Mouse (Mus musculus) macrophage (primary cell): ENCODE data around the gene Glipr2. TPM values are rescaled to one million over a fixed set of nuclear protein-coding genes. Genes with fewer than 3 reads are reported as not detected.

Experiments used
- H3K27ac ChIP-seq: fragments of 350-480 bp; formaldehyde crosslinking; 2 replicates; pipeline ENCODE4 v1.9.0; 2021
- H3K36me3 ChIP-seq: fragments of 350-480 bp; formaldehyde crosslinking; 2 replicates; pipeline ENCODE4 v1.9.0; 2021; ENCODE audit errors: inconsistent target
- H3K4me3 ChIP-seq: fragments of 350-480 bp; formaldehyde crosslinking; 2 replicates; pipeline ENCODE4 v1.9.0; 2021; ENCODE audit errors: inconsistent target
- H3K79me2 ChIP-seq: fragments of 350-480 bp; formaldehyde crosslinking; 2 replicates; pipeline ENCODE4 v1.9.0; 2021; ENCODE audit errors: inconsistent target
- WGBS: methylation state at CpG from one replicate; pipeline ENCODE4 v1.1.7; 2026; ENCODE audit warnings: inconsistent platforms; ENCODE audit not compliant: missing documents; 5-methylcytosine and 5-hydroxymethylcytosine counted together
- polyA plus RNA-seq: library from polyadenylated mRNA; stranded (reverse); fragments of 250-400 nt; gene quantifications from 3 replicates; pipeline ENCODE4 v1.2.4, GENCODE M21; 2018; ENCODE audit warnings: inconsistent platforms

The Glipr2 gene
- polyA plus RNA-seq, 1 experiment from 2014 or later = 1.7 TPM

GRCm38 (mm10) chr4:44004623-44005409 lies 47.6 kb downstream of the Glipr2 start:
- Histone ChIP-seq H3K4me3 (no peak overlapping the region), H3K27ac (no peak overlapping the region), H3K36me3 (no peaks in the 10 kb centered on the region), H3K79me2 (no peaks in the 10 kb centered on the region)
- WGBS = 91% methylated on average over 3 of the region's 3 CpGs

GRCm38 (mm10) chr4:44010176-44010575 lies 53.0 kb downstream of the Glipr2 start:
- Histone ChIP-seq H3K27ac (no peak overlapping the region), H3K4me3 (no peak overlapping the region), H3K79me2 (peaks cover 38% of the 10 kb centered on the region), H3K36me3 (no peaks in the 10 kb centered on the region)
- 100% methylated on average over 1 of the region's 1 CpGs for WGBS

GRCm38 (mm10) chr4:44010893-44011292 lies 53.7 kb downstream of the Glipr2 start:
- no peaks in the 10 kb centered on the region for H3K36me3 ChIP-seq
- WGBS = 83% methylated on average over 2 of the region's 2 CpGs
- H3K4me3 ChIP-seq = no peak overlapping the region
- H3K79me2 ChIP-seq = peaks cover 45% of the 10 kb centered on the region
- H3K27ac ChIP-seq = no peak overlapping the region

GRCm38 (mm10) chr4:44011799-44012198 lies 54.6 kb downstream of the Glipr2 start:
- Histone ChIP-seq H3K4me3 (peak overlapping the region; percentile 94), H3K79me2 (peaks cover 54% of the 10 kb centered on the region), H3K27ac (peak overlapping the region; percentile 90), H3K36me3 (no peaks in the 10 kb centered on the region)
- 83% methylated on average over 3 of the region's 3 CpGs for WGBS

GRCm38 (mm10) chr4:44012376-44013367 lies 55.5 kb downstream of the Glipr2 start:
- Histone ChIP-seq H3K79me2 (peaks cover 63% of the 10 kb centered on the region), H3K36me3 (0 out of 2 replicates have a peak, but pooled peaks cover 3% of the 10 kb centered on the region), H3K27ac (peak overlapping the region; percentile 90), H3K4me3 (peak overlapping the region; percentile 94)
- WGBS = under 1% methylated on average over 77 of the region's 77 CpGs

GRCm38 (mm10) chr4:44013391-44014070 lies 56.3 kb downstream of the Glipr2 start:
- 19% methylated on average over 11 of the region's 11 CpGs for WGBS
- H3K36me3 ChIP-seq = peaks cover 10% of the 10 kb centered on the region; the same call in 1 of the 2 replicates

GRCm38 (mm10) chr4:44016071-44016470 lies 58.9 kb downstream of the Glipr2 start:
- peak overlapping the region; percentile 90 for H3K27ac ChIP-seq
- peak overlapping the region; percentile 94 for H3K4me3 ChIP-seq
- H3K36me3 ChIP-seq = peaks cover 35% of the 10 kb centered on the region
- H3K79me2 ChIP-seq = peaks cover 94% of the 10 kb centered on the region
- 5% methylated on average over 4 of the region's 4 CpGs for WGBS

More at GRCm38 (mm10) chr4:44013391-44014070, 56.3 kb downstream of the Glipr2 start:
- Histone ChIP-seq H3K4me3 (peak overlapping the region; percentile 94), H3K27ac (peak overlapping the region; percentile 90), H3K79me2 (peaks cover 72% of the 10 kb centered on the region)

- WGBS = 96% methylated on average over 12 of the region's 12 CpGs
Measured at GRCm38 (mm10) chr4:44016791-44017190, 59.6 kb downstream of the Glipr2 start.

GRCm38 (mm10) chr4:44022323-44022722 lies 65.1 kb downstream of the Glipr2 start:
- Histone ChIP-seq H3K79me2 (peaks cover 100% of the 10 kb centered on the region), H3K27ac (no peak overlapping the region), H3K4me3 (no peak overlapping the region), H3K36me3 (peaks cover 94% of the 10 kb centered on the region)
- WGBS = 41% methylated on average over 4 of the region's 4 CpGs

More at GRCm38 (mm10) chr4:44016791-44017190, 59.6 kb downstream of the Glipr2 start:
- Histone ChIP-seq H3K27ac (peak overlapping the region; percentile 90), H3K79me2 (peaks cover 94% of the 10 kb centered on the region), H3K36me3 (peaks cover 42% of the 10 kb centered on the region), H3K4me3 (peak overlapping the region; percentile 94; the same call in 1 of the 2 replicates)

- Histone ChIP-seq H3K36me3 (peaks cover 98% of the 10 kb centered on the region), H3K27ac (no peak overlapping the region), H3K4me3 (no peak overlapping the region), H3K79me2 (peaks cover 100% of the 10 kb centered on the region)
- WGBS = 87% methylated on average over 11 of the region's 11 CpGs
Measured at GRCm38 (mm10) chr4:44022766-44023165, 65.6 kb downstream of the Glipr2 start.

- Histone ChIP-seq H3K36me3 (peaks cover 99% of the 10 kb centered on the region), H3K79me2 (peaks cover 100% of the 10 kb centered on the region), H3K4me3 (no peak overlapping the region), H3K27ac (no peak overlapping the region)
- 93% methylated on average over 9 of the region's 9 CpGs for WGBS
Measured at GRCm38 (mm10) chr4:44023681-44024080, 66.5 kb downstream of the Glipr2 start.

GRCm38 (mm10) chr4:44024241-44024640 lies 67.0 kb downstream of the Glipr2 start:
- H3K27ac ChIP-seq = no peak overlapping the region
- 95% methylated on average over 6 of the region's 6 CpGs for WGBS
- peaks cover 98% of the 10 kb centered on the region for H3K36me3 ChIP-seq
- no peak overlapping the region for H3K4me3 ChIP-seq
- peaks cover 100% of the 10 kb centered on the region for H3K79me2 ChIP-seq

GRCm38 (mm10) chr4:44025570-44025969 lies 68.4 kb downstream of the Glipr2 start:
- H3K79me2 ChIP-seq = peaks cover 100% of the 10 kb centered on the region
- H3K27ac ChIP-seq = no peak overlapping the region
- WGBS = 96% methylated on average over 6 of the region's 6 CpGs
- H3K4me3 ChIP-seq = no peak overlapping the region
- peaks cover 98% of the 10 kb centered on the region for H3K36me3 ChIP-seq
